Mouse (Mus musculus): ENCODE measurements around the gene Kat2b. TPM values are rescaled to one million over a fixed set of nuclear protein-coding genes. Genes with fewer than 3 reads are reported as not detected.

Kat2b gene
- polyA plus RNA-seq, 1 experiment from 2014 or later, result 9.8 TPM

DNA sequence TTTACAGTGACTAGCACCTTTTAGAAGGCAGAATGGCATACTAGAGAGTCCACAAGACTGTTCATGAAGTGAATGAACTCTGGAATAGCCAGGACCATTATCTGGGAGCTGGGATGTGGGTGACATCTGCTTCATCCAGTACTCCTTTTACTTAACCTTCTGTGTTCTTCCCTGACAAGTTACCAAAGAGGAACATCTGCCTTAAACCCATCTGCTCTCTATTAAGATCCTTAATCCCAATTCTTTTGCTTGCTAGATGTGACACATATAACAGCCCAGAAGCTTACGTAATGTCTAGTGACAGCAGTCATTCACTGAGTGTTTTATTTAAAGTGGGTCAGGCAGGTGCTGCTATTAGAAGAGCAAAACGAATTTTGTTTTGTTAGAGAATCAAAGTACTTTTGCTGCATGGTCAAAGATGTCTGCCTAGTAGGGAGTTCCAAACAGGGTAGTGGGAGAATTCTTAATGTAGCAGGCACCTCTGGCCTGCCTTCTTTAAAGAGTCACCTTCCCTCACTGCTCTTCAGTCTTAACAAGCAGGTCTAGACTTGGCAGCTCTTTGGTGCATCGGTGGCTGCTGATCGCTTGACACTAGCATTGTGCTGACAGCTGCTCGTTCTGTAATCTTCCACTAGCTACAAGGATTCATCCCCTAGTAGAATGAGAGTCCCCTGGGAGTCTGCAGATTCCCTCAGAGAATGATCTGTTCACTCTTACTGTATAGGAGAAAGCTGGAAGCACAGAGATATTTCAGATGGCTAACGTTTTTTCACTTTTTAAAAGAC is 94.6 kb downstream of the Kat2b start:
- Histone ChIP-seq H3K4me2 (replicated peaks; ENCODE audit: low read depth, low read length) (no peak overlapping the region), H3K36me3 (ENCODE audit: insufficient read depth, low read length) (peaks cover 11% of the 10 kb centered on the region), H3K27ac (ENCODE audit: low read length) (no peak overlapping the region), H3K27me3 (replicated peaks; ENCODE audit: insufficient read depth, low read length) (no peaks in the 10 kb centered on the region), H3K4me3 (ENCODE audit: low read depth, low read length) (no peak overlapping the region), H3K9me3 (ENCODE audit: low read length) (no peaks in the 10 kb centered on the region), H3K9ac (replicated peaks; ENCODE audit: low read depth) (no peak overlapping the region), H3K4me1 (ENCODE audit: insufficient read depth, low read depth, low read length) (no peaks in the 10 kb centered on the region)
- ATAC-seq (no peak), DNase-seq (ENCODE audit: low spot score) (no peak)
- WGBS, result 79% methylated on average over 6 of the region's 6 CpGs
- TF ChIP-seq EP300 (IDR thresholded peaks at IDR 0.05) (no peak), CTCF (IDR thresholded peaks at IDR 0.05) (no peak)

DNA sequence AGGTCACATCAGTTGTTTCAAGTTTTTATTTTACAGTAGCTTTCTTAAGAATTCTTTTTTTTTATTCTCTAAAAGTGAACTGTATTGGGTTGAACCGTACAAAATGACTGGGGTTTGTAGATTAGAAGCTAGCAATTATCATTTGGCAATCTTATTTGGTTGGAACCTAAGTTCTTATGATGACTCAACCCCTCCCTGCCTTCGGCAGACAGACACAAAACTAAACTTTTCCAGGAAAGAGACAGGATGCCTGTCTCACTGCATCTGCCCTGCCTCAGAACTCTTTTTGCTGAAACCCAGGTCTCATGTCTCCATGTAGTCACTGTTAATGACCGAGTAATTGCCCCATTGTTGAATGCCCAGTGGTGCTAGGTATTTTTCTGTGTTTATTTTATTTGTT is 97.6 kb downstream of the Kat2b start:
- Histone ChIP-seq H3K27ac (ENCODE audit: low read length) (no peak overlapping the region), H3K36me3 (ENCODE audit: insufficient read depth, low read length) (peaks cover 11% of the 10 kb centered on the region), H3K4me2 (replicated peaks; ENCODE audit: low read depth, low read length) (no peak overlapping the region), H3K4me3 (ENCODE audit: low read depth, low read length) (no peak overlapping the region), H3K9ac (replicated peaks; ENCODE audit: low read depth) (no peak overlapping the region), H3K4me1 (ENCODE audit: insufficient read depth, low read depth, low read length) (no peaks in the 10 kb centered on the region), H3K9me3 (ENCODE audit: low read length) (no peaks in the 10 kb centered on the region), H3K27me3 (replicated peaks; ENCODE audit: insufficient read depth, low read length) (no peaks in the 10 kb centered on the region)
- no peak for ATAC-seq
- 82% methylated on average over 3 of the region's 3 CpGs for WGBS
- no peak for TF ChIP-seq CTCF (IDR thresholded peaks at IDR 0.05)
- TF ChIP-seq EP300 (IDR thresholded peaks at IDR 0.05), result no peak
- no peak for DNase-seq (ENCODE audit: low spot score)

DNA sequence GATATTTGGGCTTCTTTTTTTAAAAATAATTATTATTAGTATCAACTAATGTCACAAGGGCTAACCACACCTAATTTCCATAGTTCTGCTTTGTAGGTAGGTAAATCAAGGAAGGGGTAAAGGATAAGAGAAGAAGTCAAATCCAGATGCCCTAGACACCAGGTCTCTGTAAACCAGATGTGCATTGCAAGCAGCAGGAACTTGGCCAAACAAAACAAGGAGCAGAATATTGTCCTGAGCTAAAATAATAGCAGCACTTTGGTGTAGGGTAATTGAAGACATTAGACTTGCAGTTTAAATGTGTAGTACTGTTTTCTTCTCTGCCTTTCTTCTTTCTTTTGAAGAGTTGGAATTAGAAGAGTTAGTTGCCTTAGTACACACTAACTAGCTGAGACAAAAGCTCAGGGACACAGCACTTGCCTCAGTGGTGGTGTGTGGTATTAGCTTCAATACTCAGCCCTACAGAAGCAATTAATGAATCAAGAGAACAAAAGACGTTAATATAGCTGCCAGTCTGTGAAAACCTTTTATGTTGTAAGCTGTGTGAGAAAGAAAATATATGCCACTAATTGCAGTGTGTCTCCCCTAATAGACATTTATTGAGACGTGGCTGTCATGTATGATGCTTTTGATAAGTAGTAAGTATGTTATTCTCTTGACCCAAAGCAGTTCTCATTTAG is 98.2 kb downstream of the Kat2b start:
- WGBS, result 78% methylated on average over 2 of the region's 2 CpGs
- peaks cover 11% of the 10 kb centered on the region for H3K36me3 ChIP-seq (ENCODE audit: insufficient read depth, low read length)
- no peak overlapping the region for H3K4me3 ChIP-seq (ENCODE audit: low read depth, low read length)
- no peaks in the 10 kb centered on the region for H3K4me1 ChIP-seq (ENCODE audit: insufficient read depth, low read depth, low read length)
- no peak for ATAC-seq
- H3K27me3 ChIP-seq (replicated peaks; ENCODE audit: insufficient read depth, low read length), result no peaks in the 10 kb centered on the region
- H3K27ac ChIP-seq (ENCODE audit: low read length), result no peak overlapping the region
- H3K9me3 ChIP-seq (ENCODE audit: low read length), result no peaks in the 10 kb centered on the region
- H3K4me2 ChIP-seq (replicated peaks; ENCODE audit: low read depth, low read length), result no peak overlapping the region
- TF ChIP-seq CTCF (IDR thresholded peaks at IDR 0.05) (no peak), EP300 (IDR thresholded peaks at IDR 0.05) (no peak)
- no peak overlapping the region for H3K9ac ChIP-seq (replicated peaks; ENCODE audit: low read depth)
- no peak for DNase-seq (ENCODE audit: low spot score)

DNA sequence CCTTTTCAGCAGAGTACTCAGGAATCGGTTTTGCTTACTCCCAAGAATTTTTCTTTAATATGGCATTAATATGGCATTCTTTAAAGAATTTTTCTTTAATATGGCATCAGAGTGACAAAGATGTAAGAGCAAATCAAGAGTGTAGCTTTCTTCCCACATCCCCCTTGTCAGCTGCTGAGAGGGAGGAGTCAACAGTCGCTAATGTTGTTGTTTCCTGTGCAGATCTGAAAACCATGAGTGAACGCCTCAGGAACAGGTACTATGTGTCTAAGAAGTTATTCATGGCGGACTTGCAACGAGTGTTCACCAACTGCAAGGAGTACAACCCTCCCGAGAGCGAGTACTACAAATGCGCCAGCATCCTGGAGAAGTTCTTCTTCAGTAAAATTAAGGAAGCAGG is 103.8 kb downstream of the Kat2b start:
- TF ChIP-seq EP300 (IDR thresholded peaks at IDR 0.05) (no peak), CTCF (IDR thresholded peaks at IDR 0.05) (no peak)
- no peak overlapping the region for H3K4me2 ChIP-seq (replicated peaks; ENCODE audit: low read depth, low read length)
- ATAC-seq, result no peak
- H3K9me3 ChIP-seq (ENCODE audit: low read length), result no peaks in the 10 kb centered on the region
- H3K36me3 ChIP-seq (ENCODE audit: insufficient read depth, low read length), result peaks cover 4% of the 10 kb centered on the region; the same call in 1 of the 2 replicates
- no peak overlapping the region for H3K27ac ChIP-seq (ENCODE audit: low read length)
- no peak overlapping the region for H3K9ac ChIP-seq (replicated peaks; ENCODE audit: low read depth)
- no peaks in the 10 kb centered on the region for H3K4me1 ChIP-seq (ENCODE audit: insufficient read depth, low read depth, low read length)
- no peak overlapping the region for H3K4me3 ChIP-seq (ENCODE audit: low read depth, low read length)
- no peak for DNase-seq (ENCODE audit: low spot score)
- WGBS, result 83% methylated on average over 8 of the region's 8 CpGs
- H3K27me3 ChIP-seq (replicated peaks; ENCODE audit: insufficient read depth, low read length), result no peaks in the 10 kb centered on the region

DNA sequence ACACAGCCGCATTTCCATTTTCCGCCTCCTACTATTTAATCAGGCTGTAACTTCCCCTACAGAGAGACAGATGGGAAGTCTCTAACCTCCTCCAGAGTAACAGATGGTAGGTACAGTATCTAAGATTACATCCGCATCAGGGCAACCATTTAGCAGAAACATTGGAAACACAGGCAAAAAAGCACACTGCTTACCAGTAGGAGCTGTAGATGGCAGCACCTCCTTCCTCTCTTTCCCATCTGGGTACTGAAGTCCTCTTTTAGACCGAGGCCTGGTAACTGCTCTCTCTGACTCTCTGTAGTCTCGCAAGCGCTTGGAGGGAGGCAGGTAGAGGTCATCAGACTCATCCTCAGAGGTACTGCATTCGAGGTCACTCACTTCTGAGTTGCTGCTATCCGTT is 112.1 kb downstream of the Kat2b start:
- Histone ChIP-seq H3K9ac (replicated peaks; ENCODE audit: low read depth) (no peak overlapping the region), H3K4me1 (ENCODE audit: insufficient read depth, low read depth, low read length) (no peaks in the 10 kb centered on the region), H3K36me3 (ENCODE audit: insufficient read depth, low read length) (no peaks in the 10 kb centered on the region), H3K4me3 (ENCODE audit: low read depth, low read length) (no peak overlapping the region), H3K9me3 (ENCODE audit: low read length) (no peaks in the 10 kb centered on the region), H3K4me2 (replicated peaks; ENCODE audit: low read depth, low read length) (no peak overlapping the region), H3K27me3 (replicated peaks; ENCODE audit: insufficient read depth, low read length) (no peaks in the 10 kb centered on the region), H3K27ac (ENCODE audit: low read length) (no peak overlapping the region)
- 75% methylated on average over 8 of the region's 8 CpGs for WGBS
- TF ChIP-seq EP300 (IDR thresholded peaks at IDR 0.05) (no peak), CTCF (IDR thresholded peaks at IDR 0.05) (peak; percentile 63)
- ATAC-seq (peak; percentile 33; the same call in 1 of the 2 replicates), DNase-seq (ENCODE audit: low spot score) (peak; percentile 46)

DNA sequence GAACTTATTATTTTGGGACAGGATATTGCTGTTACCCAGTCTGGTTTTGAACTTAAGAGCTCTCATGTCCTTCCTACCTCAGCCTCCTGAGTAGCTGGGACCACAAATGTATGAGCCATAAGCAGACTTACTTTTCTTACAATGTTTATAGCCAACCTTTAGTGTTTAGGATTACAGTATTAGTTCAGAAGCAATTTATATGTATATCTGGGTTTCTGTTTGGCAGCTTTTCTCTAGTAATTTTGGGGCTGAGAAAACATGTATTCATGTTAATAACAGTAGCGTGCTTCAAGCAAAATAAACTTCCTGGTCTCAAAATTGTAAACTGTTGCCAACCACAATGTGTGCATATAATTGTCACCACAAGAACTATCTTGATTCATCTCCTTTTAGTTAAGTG is 121.7 kb downstream of the Kat2b start:
- no peak overlapping the region for H3K9ac ChIP-seq (replicated peaks; ENCODE audit: low read depth)
- H3K36me3 ChIP-seq (ENCODE audit: insufficient read depth, low read length), result no peaks in the 10 kb centered on the region
- peak overlapping the region; percentile 48; the same call in 1 of the 2 replicates for H3K4me3 ChIP-seq (ENCODE audit: low read depth, low read length)
- peak overlapping the region; percentile 82; the same call in 1 of the 2 replicates for H3K4me2 ChIP-seq (replicated peaks; ENCODE audit: low read depth, low read length)
- no peaks in the 10 kb centered on the region; the same call in 1 of the 2 replicates for H3K4me1 ChIP-seq (ENCODE audit: insufficient read depth, low read depth, low read length)
- 4% methylated on average over 1 of the region's 1 CpGs for WGBS
- no peak overlapping the region for H3K27ac ChIP-seq (ENCODE audit: low read length)
- DNase-seq (ENCODE audit: low spot score), result no peak
- H3K9me3 ChIP-seq (ENCODE audit: low read length), result no peaks in the 10 kb centered on the region
- H3K27me3 ChIP-seq (replicated peaks; ENCODE audit: insufficient read depth, low read length), result no peaks in the 10 kb centered on the region
- TF ChIP-seq EP300 (IDR thresholded peaks at IDR 0.05) (no peak), CTCF (IDR thresholded peaks at IDR 0.05) (no peak)
- ATAC-seq, result no peak

Measured in lung, postnatal 0 days (tissue).